Mouse (Mus musculus) bone marrow macrophage, adult 2 months (primary cell): ENCODE data around the gene Bbx.

ENCODE experiments used
- CTCF ChIP-seq: IDR thresholded peaks from 2 replicates; pipeline ENCODE4 v1.5.1; 2012; ENCODE audit warnings: low read depth, mild to moderate bottlenecking, low read length, moderate library complexity
- POLR2A ChIP-seq: IDR thresholded peaks from 2 replicates; pipeline ENCODE4 v1.6.1; 2012; ENCODE audit warnings: mild to moderate bottlenecking, low read depth, low read length, borderline replicate concordance

- TF ChIP-seq CTCF (no peak), POLR2A (no peak)
Measured at GRCm38 (mm10) chr16:50438816-50439215, 6.6 kb upstream of the Bbx start.
